Mouse (Mus musculus): Measurements from ENCODE around the gene Zmym3.

DNA sequence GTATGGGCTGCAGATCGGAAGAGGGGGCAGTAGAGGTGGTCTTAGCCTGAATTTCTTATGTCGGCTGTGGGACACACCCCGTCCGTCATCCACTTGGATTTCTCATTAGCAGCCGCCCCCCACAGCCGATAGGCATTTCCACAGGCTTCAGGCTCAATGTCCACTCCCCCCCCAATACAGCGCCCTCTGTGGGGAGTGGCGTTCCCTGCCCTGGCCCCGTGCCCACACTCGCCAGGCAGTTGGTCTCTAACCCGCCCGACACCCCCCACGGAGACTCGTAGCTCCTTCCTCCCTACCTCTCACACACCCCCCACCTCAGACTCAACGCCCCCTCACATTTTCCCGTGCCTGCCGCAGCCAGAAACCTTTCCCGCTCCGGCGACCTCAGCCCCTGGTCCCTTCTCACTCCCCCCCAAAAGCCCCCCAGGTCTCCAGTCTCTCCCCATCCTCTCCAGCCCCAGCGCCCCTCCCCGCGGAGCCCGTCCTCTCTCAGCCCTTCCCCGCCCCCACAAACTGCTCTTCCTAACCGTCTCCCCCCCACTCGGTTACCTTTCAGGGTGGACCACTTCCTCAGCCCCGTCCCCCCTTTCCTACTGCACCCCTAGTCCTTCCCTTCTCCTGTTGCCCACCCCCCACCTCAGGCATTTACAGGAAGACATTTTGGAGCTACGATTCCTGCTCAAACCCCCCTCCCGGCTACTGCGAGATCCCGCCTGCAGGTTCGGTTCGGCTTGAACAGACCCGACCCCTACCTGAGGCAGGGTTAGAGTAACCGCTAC lies 1.5 kb downstream of the Zmym3 start:
- TF ChIP-seq POLR2A (IDR thresholded peaks at IDR 0.05; ENCODE audit: low read depth, low read length) (no peak), CTCF (conservative IDR thresholded peaks at IDR 0.05; ENCODE audit: insufficient read depth, insufficient read length, low read depth, low read length) (peak; percentile 40)

Measured in kidney, adult 2 months (tissue).